Mouse (Mus musculus): Measurements from ENCODE around the gene Gm20737. TPM values are rescaled to one million over a fixed set of nuclear protein-coding genes. Genes with fewer than 3 reads are reported as not detected.
"Not testable (repeated sequence)": the region's sequence is repeated elsewhere in the genome, so short reads cannot be mapped to it uniquely, and the experiment has no call there.

Gene Gm20737
- not detected for polyA plus RNA-seq (2012; fragmentation: generic; extraction: Trizol)
- long read RNA-seq, experiment 1 = 0 reads
- long read RNA-seq, experiment 2 = 0 reads

GRCm38 (mm10) chrY:10535942-10536341 is at the start of gene Gm20737:
Gene Gm20737 (minus strand): TSS chrY:10536042.
- not testable (repeated sequence) for H3K79me2 ChIP-seq (ENCODE audit: control insufficient read depth, insufficient read depth); H3ac ChIP-seq (ENCODE audit: control insufficient read depth, insufficient read length, low read depth); H3K36me3 ChIP-seq (ENCODE audit: control insufficient read depth, insufficient read depth); H3K4me3 ChIP-seq (ENCODE audit: insufficient read depth, poor library complexity, severe bottlenecking); H3K27me3 ChIP-seq (ENCODE audit: control insufficient read depth, insufficient read depth, insufficient read length); H3K79me3 ChIP-seq (ENCODE audit: low read depth)

GRCm38 (mm10) chrY:10553153-10553552 is 17.3 kb upstream of the Gm20737 start, which contains the start of gene Gm21775:
Gene Gm21775 (plus strand): TSS chrY:10553453.
- H3ac ChIP-seq (ENCODE audit: control insufficient read depth, insufficient read length, low read depth); H3K27me3 ChIP-seq (ENCODE audit: control insufficient read depth, insufficient read depth, insufficient read length); H3K79me2 ChIP-seq (ENCODE audit: control insufficient read depth, insufficient read depth); H3K4me3 ChIP-seq (ENCODE audit: insufficient read depth, poor library complexity, severe bottlenecking); H3K36me3 ChIP-seq (ENCODE audit: control insufficient read depth, insufficient read depth); H3K79me3 ChIP-seq (ENCODE audit: low read depth): not testable (repeated sequence)

Other genes starting within 250 kb of the Gm20737 start
- not detected for gene Gm20834, start 211.5 kb downstream of the Gm20737 start, polyA plus RNA-seq (2012; fragmentation: generic; extraction: Trizol)
- not detected for gene Gm28510, start 123.3 kb downstream of the Gm20737 start, polyA plus RNA-seq (2012; fragmentation: generic; extraction: Trizol)
- gene Gm21775, start 17.4 kb upstream of the Gm20737 start, polyA plus RNA-seq (2012; fragmentation: generic; extraction: Trizol) = not detected
- not detected for gene Gm21900, start 80.3 kb upstream of the Gm20737 start, polyA plus RNA-seq (2012; fragmentation: generic; extraction: Trizol)
- gene Gm20777, start 216.4 kb upstream of the Gm20737 start, polyA plus RNA-seq (2012; fragmentation: generic; extraction: Trizol) = not detected

Data from C2C12 (cell line).